Mouse (Mus musculus): ENCODE measurements around the gene Tmed2.
A peak's percentile ranks its signal among the peaks of the same experiment; 100 is the strongest.

DNA sequence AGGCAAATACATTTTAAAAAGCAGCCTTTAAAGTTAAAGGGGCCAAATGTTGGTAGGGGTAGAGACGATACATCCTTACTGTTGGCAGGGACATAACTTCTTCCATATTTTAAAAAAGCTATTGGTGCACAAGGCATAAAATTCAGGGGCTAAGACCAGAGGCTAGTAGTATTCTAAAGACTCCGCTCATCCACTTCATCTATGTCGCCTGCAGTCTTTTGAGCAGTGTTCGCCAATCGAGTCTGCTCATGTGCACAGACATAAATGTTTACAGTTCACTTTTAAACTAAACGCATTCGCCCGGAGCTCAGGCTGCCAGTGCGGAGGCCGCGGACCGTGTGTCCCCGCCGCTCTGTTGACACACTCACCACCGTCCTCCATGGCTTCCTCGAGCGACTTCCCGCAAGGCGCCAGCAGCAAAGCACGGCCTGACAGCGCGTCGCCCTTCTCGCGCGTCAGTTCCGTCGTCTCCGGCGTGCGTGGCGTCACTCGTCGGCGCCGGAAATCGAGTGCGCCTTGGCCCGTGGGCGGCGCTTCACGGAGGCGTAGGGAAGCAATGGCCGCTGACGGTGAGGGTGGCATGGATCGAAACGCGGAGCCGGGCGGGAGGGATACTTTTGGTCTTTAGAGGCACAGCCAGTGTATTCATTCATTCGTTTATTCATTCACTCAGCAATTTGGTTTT lies 38.3 kb downstream of the Tmed2 start, which contains the start of the genes Eif2b1 and Gtf2h3:
- TF ChIP-seq POLR2A (IDR thresholded peaks at IDR 0.05; ENCODE audit: borderline replicate concordance, extremely low read depth, low read depth, low read length): peak; percentile 92
- TF ChIP-seq CTCF (IDR thresholded peaks at IDR 0.05; ENCODE audit: insufficient read depth, low read length): no peak
